Mouse (Mus musculus): ENCODE results near the gene Slc17a4. TPM values are rescaled to one million over a fixed set of nuclear protein-coding genes. Genes with fewer than 3 reads are reported as not detected.

Gene Slc17a4
- polyA plus RNA-seq, 1 experiment from 2014 or later, result 0.21 TPM

DNA sequence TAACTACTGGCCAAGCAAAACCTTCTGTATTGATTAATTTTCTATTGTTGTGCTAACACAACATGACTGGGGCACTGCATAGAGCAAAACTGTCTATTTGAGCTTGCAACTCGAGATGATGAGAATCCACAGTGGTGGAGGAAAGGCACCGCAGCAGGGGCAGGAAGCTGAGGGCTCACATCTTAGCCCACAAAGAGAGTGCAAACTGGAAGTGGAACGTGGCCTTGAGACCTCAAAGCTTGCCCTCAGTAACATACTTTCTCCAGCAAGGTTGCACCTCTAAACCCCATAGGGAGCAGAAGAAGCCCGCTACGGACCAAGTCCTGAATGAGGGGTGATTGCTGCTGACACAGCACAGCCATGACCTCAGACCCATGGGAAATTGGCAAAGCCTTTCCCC, 4.7 kb downstream of the Slc17a4 start:
- no peak overlapping the region for H3K27ac ChIP-seq (replicated peaks)
- H3K9ac ChIP-seq (ENCODE audit: low read length), result no peak overlapping the region
- H3K4me2 ChIP-seq (replicated peaks; ENCODE audit: low read depth), result no peak overlapping the region
- no peaks in the 10 kb centered on the region for H3K27me3 ChIP-seq (ENCODE audit: control insufficient read depth, insufficient read depth, low read length)
- ATAC-seq (ENCODE audit: low FRiP score, low TSS enrichment), result no peak
- H3K9me3 ChIP-seq (ENCODE audit: control insufficient read depth, low read length), result no peaks in the 10 kb centered on the region
- H3K4me3 ChIP-seq (ENCODE audit: low read depth, low read length), result no peak overlapping the region
- TF ChIP-seq EP300 (optimal IDR thresholded peaks at IDR 0.05) (no peak), CTCF (IDR thresholded peaks at IDR 0.05; ENCODE audit: low read depth) (no peak)
- H3K36me3 ChIP-seq (ENCODE audit: control insufficient read depth, insufficient read depth, low read length), result no peaks in the 10 kb centered on the region
- 71% methylated on average over 5 of the region's 5 CpGs for WGBS
- no peak for DNase-seq (ENCODE audit: low spot score)
- no peaks in the 10 kb centered on the region for H3K4me1 ChIP-seq (replicated peaks; ENCODE audit: control insufficient read depth, insufficient read depth)

DNA sequence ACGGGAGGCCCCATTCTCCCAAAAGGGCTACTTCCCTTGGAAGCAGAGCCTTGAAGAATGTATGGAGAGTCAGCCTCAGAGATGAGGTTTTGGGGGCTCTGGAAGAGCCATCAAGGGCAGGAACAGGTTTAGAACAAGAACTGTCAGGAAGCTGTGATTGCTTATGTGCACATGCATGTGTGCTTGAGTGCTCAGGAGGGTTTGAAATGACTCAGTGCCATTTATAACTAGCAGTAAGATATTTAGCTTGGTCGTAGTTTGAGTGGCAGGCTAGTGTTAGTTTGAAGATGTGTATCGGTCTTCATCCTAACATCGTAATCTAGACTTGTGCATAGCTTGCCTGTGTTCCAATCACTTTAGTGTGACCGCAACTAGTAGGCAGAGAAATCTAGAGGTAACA, 7.9 kb downstream of the Slc17a4 start:
- Histone ChIP-seq H3K4me1 (replicated peaks; ENCODE audit: control insufficient read depth, insufficient read depth) (no peaks in the 10 kb centered on the region), H3K36me3 (ENCODE audit: control insufficient read depth, insufficient read depth, low read length) (no peaks in the 10 kb centered on the region), H3K4me3 (ENCODE audit: low read depth, low read length) (no peak overlapping the region), H3K4me2 (replicated peaks; ENCODE audit: low read depth) (no peak overlapping the region), H3K27ac (replicated peaks) (no peak overlapping the region), H3K27me3 (ENCODE audit: control insufficient read depth, insufficient read depth, low read length) (no peaks in the 10 kb centered on the region), H3K9me3 (ENCODE audit: control insufficient read depth, low read length) (no peaks in the 10 kb centered on the region), H3K9ac (ENCODE audit: low read length) (no peak overlapping the region)
- no peak for ATAC-seq (ENCODE audit: low FRiP score, low TSS enrichment)
- 89% methylated on average over 5 of the region's 5 CpGs for WGBS
- DNase-seq (ENCODE audit: low spot score), result no peak
- TF ChIP-seq CTCF (IDR thresholded peaks at IDR 0.05; ENCODE audit: low read depth), result no peak
- TF ChIP-seq EP300 (optimal IDR thresholded peaks at IDR 0.05), result no peak

DNA sequence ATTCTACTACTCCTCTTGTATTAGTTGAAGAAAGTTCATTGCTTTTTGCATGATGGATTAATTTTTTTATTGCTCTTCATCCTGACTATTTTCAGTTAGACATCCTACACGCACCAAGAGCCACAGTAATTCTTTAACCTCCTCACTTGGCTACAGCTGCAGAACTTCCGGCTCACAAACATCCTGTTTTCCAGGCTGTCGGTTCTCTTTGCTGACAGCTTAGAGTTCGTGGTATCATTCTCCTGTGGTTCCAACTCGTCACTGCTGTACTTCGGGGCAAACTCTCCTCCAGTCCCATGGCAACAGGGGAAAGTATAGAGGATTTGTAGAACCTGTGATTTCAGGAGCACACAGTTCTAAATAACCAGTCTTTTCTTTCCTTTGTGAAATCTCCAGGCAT, 16.6 kb downstream of the Slc17a4 start:
- H3K9me3 ChIP-seq (ENCODE audit: control insufficient read depth, low read length), result no peaks in the 10 kb centered on the region
- no peaks in the 10 kb centered on the region for H3K27me3 ChIP-seq (ENCODE audit: control insufficient read depth, insufficient read depth, low read length)
- 43% methylated on average over 6 of the region's 6 CpGs for WGBS
- no peak overlapping the region for H3K4me2 ChIP-seq (replicated peaks; ENCODE audit: low read depth)
- ATAC-seq (ENCODE audit: low FRiP score, low TSS enrichment) (no peak), DNase-seq (ENCODE audit: low spot score) (no peak)
- H3K4me3 ChIP-seq (ENCODE audit: low read depth, low read length), result no peak overlapping the region
- H3K36me3 ChIP-seq (ENCODE audit: control insufficient read depth, insufficient read depth, low read length), result no peaks in the 10 kb centered on the region
- no peaks in the 10 kb centered on the region for H3K4me1 ChIP-seq (replicated peaks; ENCODE audit: control insufficient read depth, insufficient read depth)
- no peak overlapping the region for H3K27ac ChIP-seq (replicated peaks)
- H3K9ac ChIP-seq (ENCODE audit: low read length), result no peak overlapping the region
- TF ChIP-seq CTCF (IDR thresholded peaks at IDR 0.05; ENCODE audit: low read depth) (no peak), EP300 (optimal IDR thresholded peaks at IDR 0.05) (no peak)

DNA sequence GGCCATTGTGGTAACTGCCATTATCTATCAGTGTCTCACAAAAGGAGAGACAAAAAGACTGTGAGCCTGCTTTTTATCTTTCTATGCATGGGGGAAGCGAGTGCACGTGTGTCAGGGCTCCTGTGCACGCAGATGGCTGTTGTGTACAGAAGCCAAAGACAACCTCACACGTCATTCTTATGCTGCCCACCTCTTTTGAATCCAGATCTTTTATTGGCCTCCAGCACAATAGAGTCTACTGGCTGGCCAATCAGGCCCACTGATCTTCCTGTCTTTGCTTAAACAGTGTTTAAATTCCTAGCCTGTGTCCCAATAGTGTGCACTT, 21.6 kb downstream of the Slc17a4 start:
- Histone ChIP-seq H3K4me2 (replicated peaks; ENCODE audit: low read depth) (no peak overlapping the region), H3K27me3 (ENCODE audit: control insufficient read depth, insufficient read depth, low read length) (no peaks in the 10 kb centered on the region), H3K36me3 (ENCODE audit: control insufficient read depth, insufficient read depth, low read length) (no peaks in the 10 kb centered on the region), H3K4me3 (ENCODE audit: low read depth, low read length) (no peak overlapping the region), H3K27ac (replicated peaks) (no peak overlapping the region), H3K4me1 (replicated peaks; ENCODE audit: control insufficient read depth, insufficient read depth) (no peaks in the 10 kb centered on the region), H3K9ac (ENCODE audit: low read length) (no peak overlapping the region), H3K9me3 (ENCODE audit: control insufficient read depth, low read length) (no peaks in the 10 kb centered on the region)
- TF ChIP-seq EP300 (optimal IDR thresholded peaks at IDR 0.05), result no peak
- ATAC-seq (ENCODE audit: low FRiP score, low TSS enrichment), result no peak
- DNase-seq (ENCODE audit: low spot score), result no peak
- WGBS, result 52% methylated on average over 4 of the region's 4 CpGs

DNA sequence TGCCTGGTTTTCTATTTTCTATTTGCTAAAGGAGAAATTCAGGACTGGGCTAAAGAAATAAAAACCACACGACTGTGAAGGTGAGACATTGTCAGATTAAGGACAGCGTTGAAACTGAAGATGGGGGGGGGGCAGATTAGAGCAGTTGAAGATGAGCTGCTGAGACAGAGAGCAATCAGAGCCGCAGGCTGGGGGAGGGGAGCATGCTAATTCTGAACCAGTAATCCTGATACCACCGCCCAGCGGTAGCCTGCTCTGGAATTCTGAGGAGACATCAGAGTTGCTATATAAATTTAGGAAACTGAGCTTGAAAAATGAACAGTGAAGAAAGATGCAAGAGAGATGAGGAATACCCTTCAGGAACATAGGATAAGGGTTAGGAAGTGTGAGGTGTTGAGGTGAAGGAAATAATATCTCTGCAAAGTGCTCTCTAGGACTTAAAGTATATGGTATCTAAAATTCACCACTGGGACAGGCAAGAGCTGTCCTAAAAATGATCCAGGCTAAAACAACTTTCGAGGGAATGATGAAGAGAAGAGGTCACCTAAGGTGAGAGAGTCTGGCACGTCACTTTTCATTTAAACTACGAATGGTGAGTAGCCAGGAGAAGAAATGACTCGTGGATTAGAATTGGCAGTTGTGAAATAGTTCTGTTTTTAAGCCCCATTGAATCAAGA, 22.1 kb downstream of the Slc17a4 start:
- TF ChIP-seq CTCF (IDR thresholded peaks at IDR 0.05; ENCODE audit: low read depth) (no peak), EP300 (optimal IDR thresholded peaks at IDR 0.05) (no peak)
- H3K27ac ChIP-seq (replicated peaks), result no peak overlapping the region
- no peak overlapping the region for H3K4me3 ChIP-seq (ENCODE audit: low read depth, low read length)
- H3K9ac ChIP-seq (ENCODE audit: low read length), result no peak overlapping the region
- H3K36me3 ChIP-seq (ENCODE audit: control insufficient read depth, insufficient read depth, low read length), result no peaks in the 10 kb centered on the region
- no peak for DNase-seq (ENCODE audit: low spot score)
- H3K27me3 ChIP-seq (ENCODE audit: control insufficient read depth, insufficient read depth, low read length), result no peaks in the 10 kb centered on the region
- H3K4me1 ChIP-seq (replicated peaks; ENCODE audit: control insufficient read depth, insufficient read depth), result no peaks in the 10 kb centered on the region
- ATAC-seq (ENCODE audit: low FRiP score, low TSS enrichment), result no peak
- H3K9me3 ChIP-seq (ENCODE audit: control insufficient read depth, low read length), result no peaks in the 10 kb centered on the region
- 35% methylated on average over 9 of the region's 9 CpGs for WGBS
- no peak overlapping the region for H3K4me2 ChIP-seq (replicated peaks; ENCODE audit: low read depth)

DNA sequence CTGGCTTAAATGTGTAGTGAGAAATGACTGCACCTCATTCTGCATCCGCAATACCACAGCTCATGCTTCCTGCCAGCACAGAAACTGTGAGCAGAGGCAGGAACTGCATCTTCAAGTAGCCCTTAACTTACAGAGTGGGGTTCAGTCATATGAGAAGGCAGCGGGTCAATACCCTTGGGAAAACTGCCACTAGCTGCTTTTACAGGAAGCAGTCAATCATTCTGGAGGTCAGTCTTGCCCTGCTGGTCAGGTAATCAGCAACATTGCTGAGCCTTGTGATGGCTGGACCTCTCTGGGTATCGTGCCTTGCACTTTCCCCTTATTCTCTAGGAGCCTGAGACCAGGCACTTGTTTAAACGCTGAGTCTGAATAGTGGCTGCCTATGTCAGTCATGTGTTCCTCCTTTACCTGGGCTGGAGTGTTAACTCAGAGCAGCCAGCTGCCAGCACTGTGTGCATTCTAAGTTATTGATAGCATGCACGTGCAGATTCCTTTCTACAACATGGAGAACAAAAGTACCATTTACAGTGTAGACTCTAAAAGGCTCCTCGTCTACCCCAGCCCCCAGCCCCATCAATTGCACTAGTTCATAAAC, 25.7 kb downstream of the Slc17a4 start:
- Histone ChIP-seq H3K9me3 (ENCODE audit: control insufficient read depth, low read length) (no peaks in the 10 kb centered on the region), H3K27ac (replicated peaks) (no peak overlapping the region), H3K9ac (ENCODE audit: low read length) (no peak overlapping the region), H3K4me1 (replicated peaks; ENCODE audit: control insufficient read depth, insufficient read depth) (no peaks in the 10 kb centered on the region), H3K27me3 (ENCODE audit: control insufficient read depth, insufficient read depth, low read length) (no peaks in the 10 kb centered on the region), H3K4me3 (ENCODE audit: low read depth, low read length) (no peak overlapping the region), H3K36me3 (ENCODE audit: control insufficient read depth, insufficient read depth, low read length) (no peaks in the 10 kb centered on the region), H3K4me2 (replicated peaks; ENCODE audit: low read depth) (no peak overlapping the region)
- TF ChIP-seq CTCF (IDR thresholded peaks at IDR 0.05; ENCODE audit: low read depth) (no peak), EP300 (optimal IDR thresholded peaks at IDR 0.05) (no peak)
- ATAC-seq (ENCODE audit: low FRiP score, low TSS enrichment) (no peak), DNase-seq (ENCODE audit: low spot score) (no peak)
- 40% methylated on average over 6 of the region's 6 CpGs for WGBS

All from stomach, postnatal 0 days (tissue).